Mouse (Mus musculus) brown adipose tissue, adult 24 weeks (tissue): ENCODE measurements around the gene Mrps35. TPM values are rescaled to one million over a fixed set of nuclear protein-coding genes. Genes with fewer than 3 reads are reported as not detected.
A peak's percentile ranks its signal among the peaks of the same experiment; 100 is the strongest.

ENCODE experiments used
- H3K27ac ChIP-seq: fragments of 200-500 bp; replicated peaks from 2 replicates; pipeline ENCODE4 v1.5.1; 2012; ENCODE audit warnings: low read depth, mild to moderate bottlenecking, low read length
- H3K4me1 ChIP-seq: fragments of 200-500 bp; 2 replicates; pipeline ENCODE4 v1.6.1; 2012; ENCODE audit warnings: low read length, mixed read lengths; ENCODE audit not compliant: control insufficient read depth, insufficient read depth, insufficient read length
- H3K4me3 ChIP-seq: fragments of 200-500 bp; 2 replicates; pipeline ENCODE4 v1.5.1; 2012; ENCODE audit warnings: low read depth, mild to moderate bottlenecking, low read length, moderate library complexity; ENCODE audit not compliant: insufficient read depth
- polyA plus RNA-seq: library from polyadenylated mRNA; stranded (reverse); fragments of >200 nt; gene quantifications from 2 replicates; pipeline ENCODE4 v1.2.4, GENCODE M21; 2012; ENCODE audit not compliant: missing spikeins, insufficient read depth, insufficient read length

The Mrps35 gene
- polyA plus RNA-seq, 1 experiment: 236 TPM

DNA sequence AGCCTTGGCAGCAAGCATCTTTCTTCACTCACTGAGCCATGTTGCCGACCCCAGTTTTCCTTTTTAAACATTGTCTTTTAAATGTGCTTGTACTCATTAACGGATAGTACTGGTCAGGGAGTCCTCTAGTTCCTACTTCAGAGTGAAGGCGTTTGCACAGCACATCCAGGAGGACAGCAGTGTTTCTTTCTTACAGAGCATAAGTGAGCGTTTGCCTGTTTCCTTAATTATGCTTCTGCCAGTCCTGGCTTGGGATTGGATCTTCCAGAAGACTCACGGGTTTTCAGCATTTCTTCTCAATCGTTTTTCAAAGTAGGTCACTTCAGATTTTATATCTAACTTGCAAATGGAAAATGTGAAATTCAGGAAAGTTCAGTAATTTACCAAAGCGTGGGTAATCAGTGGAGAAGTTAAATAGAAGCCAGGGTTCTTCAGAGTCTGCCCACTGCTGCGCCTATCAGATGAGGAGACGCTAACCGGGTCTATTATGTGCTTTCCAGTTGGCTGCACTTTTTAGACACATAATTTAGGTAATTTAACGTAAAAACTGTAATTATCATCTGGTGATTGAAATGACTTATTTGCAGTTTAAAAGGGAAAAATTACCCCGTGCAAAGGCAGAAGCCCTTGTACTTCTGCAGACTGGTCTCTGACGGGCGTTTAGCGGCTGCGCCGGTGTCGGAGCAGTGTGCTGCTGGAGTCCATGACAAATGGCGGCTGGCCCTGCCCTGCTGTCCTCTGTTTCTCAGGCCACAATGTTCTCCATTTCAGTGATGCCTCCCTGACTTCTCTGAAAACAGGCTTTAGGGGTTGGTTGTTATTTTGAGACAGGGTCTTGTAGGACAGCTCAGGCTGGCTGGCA is 11.5 kb downstream of the Mrps35 start:
- Histone ChIP-seq H3K4me3 (no peak overlapping the region), H3K4me1 (no peaks in the 10 kb centered on the region), H3K27ac (no peak overlapping the region)

DNA sequence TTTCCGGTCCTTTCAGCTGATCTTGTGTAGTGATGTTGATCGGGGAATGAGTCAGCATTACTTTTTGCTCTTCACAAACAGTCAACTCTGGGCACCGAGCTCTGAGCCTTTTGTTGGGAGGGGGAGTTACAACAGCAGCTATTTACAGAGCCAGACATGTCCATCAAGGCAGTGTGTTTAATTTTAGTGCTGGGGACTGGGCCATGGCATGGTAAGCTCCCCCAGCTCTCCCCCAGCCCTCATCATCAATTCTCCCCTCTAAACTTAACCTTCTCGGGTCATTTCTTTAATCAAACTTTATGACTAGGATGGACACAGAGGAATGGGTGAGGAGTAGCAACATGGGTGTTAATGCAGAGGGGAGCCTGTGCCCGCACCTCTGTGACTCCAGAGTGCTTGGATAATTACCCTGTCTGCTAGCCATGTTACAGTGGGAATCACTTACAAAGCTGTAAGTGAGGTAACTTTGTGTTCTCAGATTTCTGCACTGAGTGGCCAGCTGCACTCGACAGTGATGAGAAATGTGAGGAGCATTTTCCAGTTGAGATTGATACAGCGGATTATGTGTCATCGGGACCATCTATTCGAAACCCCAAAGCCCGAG is 12.9 kb downstream of the Mrps35 start:
- H3K4me3 ChIP-seq: no peak overlapping the region
- H3K27ac ChIP-seq: no peak overlapping the region
- no peaks in the 10 kb centered on the region for H3K4me1 ChIP-seq

GRCm38 (mm10) chr6:147059326-147059725 is 16.8 kb downstream of the Mrps35 start:
- Histone ChIP-seq H3K4me1 (no peaks in the 10 kb centered on the region), H3K27ac (no peak overlapping the region), H3K4me3 (no peak overlapping the region)

GRCm38 (mm10) chr6:147061630-147062029 is 19.1 kb downstream of the Mrps35 start:
- Histone ChIP-seq H3K27ac (no peak overlapping the region), H3K4me1 (no peaks in the 10 kb centered on the region), H3K4me3 (no peak overlapping the region)

- no peak overlapping the region for H3K27ac ChIP-seq
Measured at GRCm38 (mm10) chr6:147062034-147062433, 19.5 kb downstream of the Mrps35 start.

GRCm38 (mm10) chr6:147062694-147063093 is 20.1 kb downstream of the Mrps35 start:
- H3K4me1 ChIP-seq: no peaks in the 10 kb centered on the region
- H3K4me3 ChIP-seq: no peak overlapping the region
- H3K27ac ChIP-seq: no peak overlapping the region

More at GRCm38 (mm10) chr6:147062034-147062433, 19.5 kb downstream of the Mrps35 start:
- H3K4me1 ChIP-seq: no peaks in the 10 kb centered on the region
- no peak overlapping the region for H3K4me3 ChIP-seq

DNA sequence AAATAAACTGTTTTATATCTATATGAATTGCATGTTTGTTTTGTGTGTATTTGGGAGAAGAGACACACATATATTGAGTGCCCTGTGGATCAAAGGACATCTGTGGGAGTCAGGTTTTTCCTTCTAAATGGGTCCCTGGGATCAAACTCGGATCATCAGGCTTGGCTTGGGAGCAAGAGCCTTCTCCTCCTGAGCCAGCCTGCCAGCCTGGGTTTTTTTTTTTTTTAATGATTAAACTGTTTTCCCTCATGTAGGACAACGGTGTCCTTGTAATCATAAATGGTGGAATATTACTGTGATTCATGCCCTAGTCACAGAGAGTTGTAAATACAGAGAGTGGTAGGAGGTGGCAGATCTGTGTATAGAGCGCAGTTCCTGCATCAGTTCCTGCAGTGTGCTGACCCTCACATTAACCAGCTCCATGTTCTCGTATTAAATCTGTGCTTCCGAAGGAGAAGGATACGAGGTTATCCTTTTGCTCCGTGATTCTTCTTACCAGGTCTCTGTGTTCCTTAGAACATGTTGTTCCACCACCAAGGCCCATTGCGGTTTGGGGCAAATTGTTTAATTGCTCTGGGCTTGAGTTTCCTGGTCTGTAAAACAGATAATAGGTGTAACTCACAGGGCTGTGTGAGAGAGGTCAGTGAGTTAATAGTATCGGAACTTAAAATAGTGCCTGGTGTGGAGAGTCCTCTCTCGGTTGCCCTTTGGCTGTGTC is 21.8 kb downstream of the Mrps35 start:
- H3K4me1 ChIP-seq: no peaks in the 10 kb centered on the region
- H3K27ac ChIP-seq: peak overlapping the region; percentile 52; the same call in 1 of the 2 replicates

GRCm38 (mm10) chr6:147064944-147065261 is 22.3 kb downstream of the Mrps35 start:
- Histone ChIP-seq H3K4me1 (no peaks in the 10 kb centered on the region), H3K27ac (no peak overlapping the region)

More for the DNA sequence above, 21.8 kb downstream of the Mrps35 start:
- H3K4me3 ChIP-seq: no peak overlapping the region

GRCm38 (mm10) chr6:147075808-147076387 is 33.3 kb downstream of the Mrps35 start:
- Histone ChIP-seq H3K4me1 (no peaks in the 10 kb centered on the region), H3K4me3 (no peak overlapping the region), H3K27ac (no peak overlapping the region)

More at GRCm38 (mm10) chr6:147064944-147065261, 22.3 kb downstream of the Mrps35 start:
- H3K4me3 ChIP-seq: no peak overlapping the region

- Histone ChIP-seq H3K4me1 (no peaks in the 10 kb centered on the region), H3K27ac (no peak overlapping the region), H3K4me3 (no peak overlapping the region)
Measured at GRCm38 (mm10) chr6:147076878-147077277, 34.3 kb downstream of the Mrps35 start.

- H3K4me3 ChIP-seq: no peak overlapping the region
- H3K27ac ChIP-seq: no peak overlapping the region
- H3K4me1 ChIP-seq: no peaks in the 10 kb centered on the region
Measured at GRCm38 (mm10) chr6:147079919-147080318, 37.4 kb downstream of the Mrps35 start.

GRCm38 (mm10) chr6:147085398-147086040 is 43.0 kb downstream of the Mrps35 start:
- Histone ChIP-seq H3K27ac (no peak overlapping the region), H3K4me1 (no peaks in the 10 kb centered on the region), H3K4me3 (no peak overlapping the region)

- H3K4me3 ChIP-seq: no peak within 1 kb of the TSS
- no peaks in the 10 kb centered on the region for H3K4me1 ChIP-seq
- no peak within 1 kb of the TSS for H3K27ac ChIP-seq
Measured at GRCm38 (mm10) chr6:147086594-147087225, 44.1 kb downstream of the Mrps35 start, which contains the start of gene Mansc4. TSS of gene Mansc4 (minus strand) at chr6:147087032.

DNA sequence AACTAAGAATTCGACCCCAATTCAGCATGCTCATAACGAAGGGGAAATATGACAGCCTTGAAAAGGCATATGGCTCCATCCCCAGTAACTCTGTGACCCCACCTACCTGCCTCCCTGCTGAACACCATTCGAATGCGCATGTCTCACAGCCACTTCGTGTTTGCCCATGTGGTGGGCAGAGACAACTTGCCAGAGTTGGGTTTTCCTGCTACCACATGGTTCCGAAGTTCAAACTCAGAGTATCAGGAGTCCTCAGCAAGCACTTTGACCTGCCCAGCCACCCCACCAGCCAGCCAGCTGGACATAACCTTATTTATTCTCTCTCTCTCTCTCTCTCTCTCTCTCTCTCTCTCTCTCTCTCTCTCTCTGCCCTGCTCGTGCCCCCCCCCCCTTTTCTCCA is 45.2 kb downstream of the Mrps35 start:
- Histone ChIP-seq H3K27ac (no peak overlapping the region), H3K4me3 (no peak overlapping the region), H3K4me1 (no peaks in the 10 kb centered on the region; the same call in 1 of the 2 replicates)
